Mouse (Mus musculus) liver, embryonic 13.5 days (tissue): ENCODE data around the gene Pak7. TPM values are rescaled to one million over a fixed set of nuclear protein-coding genes. Genes with fewer than 3 reads are reported as not detected.
"Not testable (repeated sequence)": the region's sequence is repeated elsewhere in the genome, so short reads cannot be mapped to it uniquely, and the experiment has no call there.

Experiments used
- ATAC-seq: fragments of 200-750 bp; cut with Nextera tagmentation; 2 replicates; pipeline ENCODE4 v1.8.0; 2017; ENCODE audit warnings: low read depth, mild to moderate bottlenecking, moderate number of reproducible peaks, moderate library complexity
- DNase-seq: peaks from one replicate; pipeline ENCODE4 v3.0.0; 2022
- H3K27ac ChIP-seq: fragments of 300-500 bp; sonication (generic); 2 replicates; pipeline ENCODE4 v1.5.1; 2015; ENCODE audit warnings: moderate library complexity, mild to moderate bottlenecking, inconsistent platforms
- H3K27me3 ChIP-seq: fragments of 300-500 bp; sonication (generic); 2 replicates; pipeline ENCODE4 v1.6.1; 2015; ENCODE audit warnings: mild to moderate bottlenecking, inconsistent platforms
- H3K36me3 ChIP-seq: fragments of 300-500 bp; sonication (generic); 2 replicates; pipeline ENCODE4 v1.6.1; 2015; ENCODE audit warnings: mild to moderate bottlenecking, inconsistent platforms
- H3K4me1 ChIP-seq: fragments of 300-500 bp; sonication (generic); replicated peaks from 2 replicates; pipeline ENCODE4 v1.6.1; 2015; ENCODE audit warnings: inconsistent platforms
- H3K4me2 ChIP-seq: fragments of 300-500 bp; sonication (generic); 2 replicates; pipeline ENCODE4 v1.6.1; 2015; ENCODE audit warnings: inconsistent platforms, mild to moderate bottlenecking, moderate library complexity
- H3K4me3 ChIP-seq: fragments of 300-500 bp; sonication (generic); replicated peaks from 2 replicates; pipeline ENCODE4 v1.5.1; 2015; ENCODE audit warnings: mild to moderate bottlenecking, inconsistent platforms
- H3K9ac ChIP-seq: fragments of 300-500 bp; sonication (generic); 2 replicates; pipeline ENCODE4 v1.6.1; 2015; ENCODE audit warnings: mild to moderate bottlenecking, inconsistent platforms
- H3K9me3 ChIP-seq: fragments of 300-500 bp; sonication (generic); replicated peaks from 2 replicates; pipeline ENCODE4 v1.6.1; 2016; ENCODE audit warnings: inconsistent platforms
- WGBS: fragments of 180-500 bp; shearing (Covaris S2); methylation state at CpG from one replicate; pipeline ENCODE4 v1.1.7; 2015; ENCODE audit not compliant: insufficient replicate concordance; 5-methylcytosine and 5-hydroxymethylcytosine counted together
- polyA plus RNA-seq: library from polyadenylated mRNA; unstranded; fragments of >200 nt; fragmentation: Nextera tagmentation; extraction: Ambion mirVana; gene quantifications from 2 replicates; pipeline ENCODE4 v1.2.1, GENCODE M21; 2015

Gene Pak7
- polyA plus RNA-seq, 1 experiment from 2014 or later, result 0.09 TPM

DNA sequence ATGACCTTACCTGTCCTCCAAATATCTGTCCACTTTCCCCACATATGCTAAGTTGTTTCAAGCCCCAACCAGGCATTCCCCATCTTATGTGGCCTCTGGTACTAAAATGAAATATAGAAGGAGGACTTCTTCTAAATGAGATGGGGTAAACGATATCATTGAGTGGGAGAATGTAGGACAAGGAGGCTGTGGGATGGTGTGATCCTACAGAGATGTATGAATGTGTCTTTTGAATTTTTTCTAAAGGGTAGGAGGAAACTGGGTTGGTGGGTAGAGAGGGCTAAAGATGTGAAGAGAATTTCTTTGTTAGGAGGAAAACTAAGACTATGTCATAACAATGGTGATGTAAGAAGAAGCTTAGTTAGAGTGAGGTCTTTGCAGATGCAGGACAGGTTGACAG, 57.8 kb downstream of the Pak7 start:
- no peak for ATAC-seq
- no peaks in the 10 kb centered on the region for H3K36me3 ChIP-seq
- H3K27me3 ChIP-seq, result no peaks in the 10 kb centered on the region
- no peaks in the 10 kb centered on the region for H3K9me3 ChIP-seq
- DNase-seq, result no peak
- no peak overlapping the region for H3K4me3 ChIP-seq
- no peak overlapping the region for H3K4me2 ChIP-seq
- H3K9ac ChIP-seq, result no peak overlapping the region
- 41% methylated on average over 1 of the region's 1 CpGs for WGBS
- no peaks in the 10 kb centered on the region for H3K4me1 ChIP-seq
- H3K27ac ChIP-seq, result no peak overlapping the region

DNA sequence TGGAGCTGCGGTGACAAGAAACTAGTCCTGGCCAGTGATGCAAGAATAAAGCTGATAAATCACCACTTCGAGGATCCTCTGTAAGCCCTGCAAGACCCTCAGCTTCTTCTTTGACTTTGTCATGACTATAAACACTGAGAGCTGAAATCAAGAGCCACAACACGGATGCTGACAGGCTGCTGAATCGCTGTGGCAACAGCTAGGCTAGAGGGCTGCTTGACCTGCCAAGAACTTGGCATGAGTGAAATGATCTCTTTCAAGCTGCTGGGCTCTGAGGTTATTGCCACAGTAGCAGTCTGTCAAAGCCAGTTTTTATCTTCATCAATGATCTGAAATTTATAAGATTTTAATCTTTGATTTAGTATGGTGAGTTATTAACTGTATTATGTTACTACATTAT, 62.1 kb downstream of the Pak7 start:
- Histone ChIP-seq H3K4me1 (no peaks in the 10 kb centered on the region), H3K4me2 (no peak overlapping the region), H3K36me3 (no peaks in the 10 kb centered on the region), H3K4me3 (no peak overlapping the region), H3K27me3 (no peaks in the 10 kb centered on the region), H3K9ac (no peak overlapping the region), H3K27ac (no peak overlapping the region), H3K9me3 (no peaks in the 10 kb centered on the region)
- 66% methylated on average over 4 of the region's 4 CpGs for WGBS
- no peak for DNase-seq
- no peak for ATAC-seq

DNA sequence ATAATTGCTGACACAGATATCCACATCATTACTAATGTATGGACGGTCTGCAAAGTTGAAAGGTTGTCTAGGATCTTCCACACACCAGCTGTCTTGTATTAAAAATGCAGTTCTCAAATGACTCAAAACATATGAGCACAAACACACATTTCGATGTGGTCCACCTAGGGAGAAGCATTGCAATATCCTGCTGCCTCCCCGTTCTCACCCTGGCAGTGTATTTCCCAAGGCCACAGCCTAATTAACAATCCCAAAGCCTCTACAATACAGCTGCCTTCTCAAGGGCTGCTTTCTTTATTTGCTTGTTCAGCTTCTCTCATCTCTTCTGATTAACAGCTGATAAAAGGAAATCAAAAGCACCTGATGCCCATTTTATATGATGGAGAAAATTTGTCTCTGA, 78.5 kb downstream of the Pak7 start:
- WGBS, result 67% methylated on average over 3 of the region's 3 CpGs

DNA sequence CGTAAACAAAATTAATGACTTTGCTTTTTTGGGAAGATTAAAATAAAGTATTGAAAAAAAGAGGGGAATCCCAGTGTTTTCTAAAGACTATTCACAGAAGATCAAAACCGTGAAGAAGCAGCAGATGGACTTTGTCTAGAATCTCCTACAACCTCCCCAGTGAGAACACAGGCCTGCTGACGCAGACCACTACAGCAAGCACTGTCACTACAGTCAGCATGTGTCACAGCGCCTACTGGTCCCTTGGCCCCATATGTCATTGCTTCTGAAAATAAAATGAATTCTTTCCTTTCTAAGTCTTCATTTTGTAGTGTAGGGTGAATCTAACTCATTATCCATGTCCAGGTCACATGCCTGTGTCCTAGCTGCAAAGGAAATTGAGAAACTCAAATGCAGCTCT, 79.0 kb downstream of the Pak7 start:
- WGBS, result 68% methylated on average over 4 of the region's 4 CpGs
- Histone ChIP-seq H3K9ac (no peak overlapping the region), H3K27ac (no peak overlapping the region), H3K27me3 (no peaks in the 10 kb centered on the region), H3K4me1 (no peaks in the 10 kb centered on the region), H3K9me3 (no peaks in the 10 kb centered on the region), H3K4me2 (no peak overlapping the region), H3K36me3 (no peaks in the 10 kb centered on the region), H3K4me3 (no peak overlapping the region)
- ATAC-seq (no peak), DNase-seq (no peak)

More for the DNA sequence above, 78.5 kb downstream of the Pak7 start:
- H3K4me1 ChIP-seq, result no peaks in the 10 kb centered on the region
- H3K27me3 ChIP-seq, result no peaks in the 10 kb centered on the region
- no peak overlapping the region for H3K9ac ChIP-seq
- H3K4me3 ChIP-seq, result no peak overlapping the region
- no peak overlapping the region for H3K27ac ChIP-seq
- no peaks in the 10 kb centered on the region for H3K36me3 ChIP-seq
- no peak for ATAC-seq
- no peaks in the 10 kb centered on the region for H3K9me3 ChIP-seq
- DNase-seq, result no peak
- no peak overlapping the region for H3K4me2 ChIP-seq

DNA sequence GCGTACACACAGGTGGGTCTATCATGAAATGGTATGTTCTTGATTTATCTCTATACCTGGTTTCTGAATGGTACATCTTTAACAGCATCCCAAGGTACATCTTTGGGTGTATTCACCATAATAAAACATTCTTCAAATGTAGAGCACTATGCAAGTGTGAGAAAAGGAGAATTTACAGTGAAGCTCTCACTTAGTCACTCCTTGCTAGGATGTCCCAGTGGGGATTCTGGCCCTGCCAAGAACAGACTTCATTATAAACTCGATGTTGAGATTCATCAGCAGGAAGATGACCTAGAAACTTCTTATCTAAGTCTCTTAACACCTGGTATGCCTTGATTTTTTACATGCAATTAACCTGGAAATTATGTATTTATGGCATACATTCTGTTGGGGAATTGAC, 85.6 kb downstream of the Pak7 start:
- Histone ChIP-seq H3K27ac (no peak overlapping the region), H3K9me3 (no peaks in the 10 kb centered on the region), H3K4me3 (no peak overlapping the region), H3K4me1 (no peaks in the 10 kb centered on the region), H3K36me3 (no peaks in the 10 kb centered on the region), H3K9ac (no peak overlapping the region), H3K4me2 (no peak overlapping the region), H3K27me3 (no peaks in the 10 kb centered on the region)
- 58% methylated on average over 2 of the region's 2 CpGs for WGBS
- ATAC-seq, result no peak
- DNase-seq, result no peak

DNA sequence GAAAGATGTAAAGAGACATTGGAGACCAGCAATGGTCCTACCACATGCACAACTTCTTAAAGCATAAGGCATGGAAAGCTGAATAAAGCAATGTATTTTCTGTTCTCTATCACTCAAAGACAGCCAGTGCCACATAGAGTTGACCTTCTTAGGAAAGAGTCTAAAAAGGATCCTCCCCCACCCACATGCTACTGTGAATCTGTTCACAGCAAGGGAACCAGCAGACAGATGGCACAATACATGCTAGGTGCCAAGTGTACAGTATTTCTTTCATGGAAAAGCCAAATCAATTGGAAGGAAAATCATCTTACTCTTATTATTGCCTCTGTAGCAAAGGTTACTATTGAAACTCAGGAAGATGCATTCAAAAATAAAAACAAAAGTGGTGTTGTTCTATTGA, 86.4 kb downstream of the Pak7 start:
- no peaks in the 10 kb centered on the region for H3K36me3 ChIP-seq
- H3K9me3 ChIP-seq, result no peaks in the 10 kb centered on the region
- ATAC-seq (no peak), DNase-seq (no peak)
- no peak overlapping the region for H3K4me2 ChIP-seq
- no peaks in the 10 kb centered on the region for H3K27me3 ChIP-seq
- H3K27ac ChIP-seq, result no peak overlapping the region
- no peak overlapping the region for H3K4me3 ChIP-seq
- no peaks in the 10 kb centered on the region for H3K4me1 ChIP-seq
- H3K9ac ChIP-seq, result no peak overlapping the region

DNA sequence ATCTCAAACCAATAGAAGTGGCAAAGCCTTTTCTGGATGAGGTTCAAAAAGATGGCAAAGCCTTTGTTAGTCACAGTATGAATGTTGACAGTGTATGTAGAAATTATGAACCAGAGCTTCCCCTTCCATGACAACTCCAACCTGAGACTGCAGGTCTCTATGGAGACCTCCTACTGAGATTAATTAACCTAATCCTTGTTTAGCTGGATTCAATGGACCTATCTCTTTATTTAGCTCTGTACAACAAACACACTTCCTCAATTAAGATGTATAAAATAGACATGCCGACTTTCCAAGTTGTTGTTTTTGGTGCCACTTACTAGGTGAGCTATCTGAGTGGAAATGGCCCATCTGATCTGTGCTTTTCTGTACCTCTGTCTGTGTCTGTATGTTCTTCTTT, 90.4 kb downstream of the Pak7 start:
- 48% methylated on average over 1 of the region's 1 CpGs for WGBS
- H3K27me3 ChIP-seq, result no peaks in the 10 kb centered on the region
- no peak overlapping the region for H3K27ac ChIP-seq
- H3K4me2 ChIP-seq, result no peak overlapping the region
- no peaks in the 10 kb centered on the region for H3K36me3 ChIP-seq
- H3K9me3 ChIP-seq, result no peaks in the 10 kb centered on the region
- DNase-seq, result no peak
- no peak overlapping the region for H3K9ac ChIP-seq
- H3K4me1 ChIP-seq, result no peaks in the 10 kb centered on the region
- H3K4me3 ChIP-seq, result no peak overlapping the region
- ATAC-seq, result no peak

DNA sequence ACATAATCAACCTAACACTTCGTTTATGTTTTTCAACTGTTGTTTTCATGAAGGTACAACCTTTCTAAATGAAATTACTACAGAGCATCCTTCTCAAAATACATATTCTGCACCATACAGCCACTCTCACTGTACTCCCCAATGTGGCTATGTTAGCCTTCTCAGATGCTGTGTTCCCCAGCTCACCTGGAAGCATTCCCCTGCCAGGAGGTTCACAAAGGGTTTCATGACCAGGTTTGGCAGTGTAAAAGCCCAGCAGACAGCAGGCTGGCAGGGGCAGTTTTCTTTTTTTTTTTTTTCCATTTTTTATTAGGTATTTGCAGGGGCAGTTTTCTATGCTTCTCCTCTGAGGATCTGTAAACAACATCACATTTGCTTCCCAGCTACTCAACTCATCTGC, 105.7 kb downstream of the Pak7 start:
- no peaks in the 10 kb centered on the region for H3K4me1 ChIP-seq
- no peaks in the 10 kb centered on the region for H3K27me3 ChIP-seq
- no peaks in the 10 kb centered on the region for H3K36me3 ChIP-seq
- no peaks in the 10 kb centered on the region for H3K9me3 ChIP-seq
- no peak overlapping the region for H3K4me3 ChIP-seq
- WGBS, result 48% methylated on average over 1 of the region's 1 CpGs
- H3K9ac ChIP-seq, result no peak overlapping the region
- DNase-seq, result no peak
- no peak for ATAC-seq
- no peak overlapping the region for H3K4me2 ChIP-seq
- H3K27ac ChIP-seq, result no peak overlapping the region

DNA sequence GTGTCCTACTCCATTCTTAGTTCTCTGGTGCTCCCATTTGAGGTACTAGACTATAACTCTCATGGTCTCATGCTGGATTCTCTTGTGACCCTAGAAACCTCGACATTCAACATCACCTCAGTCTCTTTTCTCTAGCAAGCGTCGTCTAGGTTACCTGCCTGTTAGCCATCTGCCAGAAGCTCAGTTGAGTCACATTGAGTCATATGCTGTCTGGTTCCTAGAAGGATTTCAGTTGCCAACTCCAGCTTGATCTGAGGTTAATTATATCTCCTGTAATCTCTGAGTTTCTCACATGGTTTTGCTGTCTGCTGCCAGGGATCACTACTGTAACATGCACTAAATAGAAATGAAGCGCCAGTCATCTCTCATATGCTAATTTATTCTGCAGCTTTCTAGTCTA, 145.8 kb downstream of the Pak7 start:
- not testable (repeated sequence) for H3K27ac ChIP-seq, H3K9me3 ChIP-seq, DNase-seq, H3K4me2 ChIP-seq, ATAC-seq, H3K36me3 ChIP-seq, H3K4me3 ChIP-seq, H3K27me3 ChIP-seq, H3K4me1 ChIP-seq, H3K9ac ChIP-seq
- whole genome bisulfite sequencing, result 59% methylated on average over 4 of the region's 4 CpGs

DNA sequence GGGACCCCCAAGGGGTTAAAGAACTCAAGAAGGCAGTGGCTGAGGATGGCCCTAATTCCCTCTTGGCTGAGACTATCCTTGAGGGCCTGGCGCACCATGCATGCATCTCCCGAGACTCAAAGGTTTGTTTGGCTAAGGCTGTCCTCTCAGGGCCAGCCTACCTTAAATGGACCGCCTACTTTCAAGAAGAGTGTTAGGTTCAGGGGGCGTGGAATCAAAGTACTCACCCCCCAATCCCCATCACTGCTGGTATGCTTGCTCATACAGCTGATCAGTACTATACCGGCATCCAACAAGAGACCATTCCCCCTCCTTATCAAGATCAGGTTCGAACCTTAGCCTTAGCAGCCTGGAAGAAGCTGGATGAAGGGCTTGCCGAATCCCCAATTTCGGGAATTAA, 156.5 kb downstream of the Pak7 start:
- WGBS, result 72% methylated on average over 8 of the region's 8 CpGs

DNA sequence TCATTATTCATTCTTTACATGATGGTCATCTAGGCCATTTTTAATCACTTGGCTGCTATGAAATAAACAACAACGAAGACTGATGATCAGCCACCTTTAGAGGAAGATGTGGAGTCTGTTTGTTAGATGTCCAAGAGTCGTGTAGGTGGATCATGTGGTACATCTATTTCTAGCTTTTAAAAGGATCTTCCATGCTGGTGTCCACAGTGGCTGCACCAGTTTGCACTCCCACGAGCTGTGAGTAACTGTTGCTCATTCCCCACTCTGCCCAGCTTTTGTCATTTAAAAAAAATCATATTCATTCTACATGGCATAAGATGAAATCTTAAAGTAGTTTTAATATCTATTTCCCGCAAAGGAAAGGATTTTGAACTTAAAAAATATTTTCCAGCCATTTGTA, 183.7 kb downstream of the Pak7 start:
- Histone ChIP-seq H3K4me1 (no peaks in the 10 kb centered on the region), H3K4me2 (no peak overlapping the region), H3K9me3 (no peaks in the 10 kb centered on the region), H3K27ac (no peak overlapping the region), H3K4me3 (no peak overlapping the region), H3K27me3 (no peaks in the 10 kb centered on the region), H3K36me3 (no peaks in the 10 kb centered on the region), H3K9ac (no peak overlapping the region)
- DNase-seq, result no peak
- ATAC-seq, result no peak
- 36% methylated on average over 4 of the region's 4 CpGs for WGBS

More for the DNA sequence above, 156.5 kb downstream of the Pak7 start:
- Histone ChIP-seq H3K36me3 (no peaks in the 10 kb centered on the region), H3K9ac (no peak overlapping the region), H3K4me1 (no peaks in the 10 kb centered on the region), H3K4me3 (no peak overlapping the region), H3K4me2 (no peak overlapping the region), H3K27ac (no peak overlapping the region), H3K27me3 (no peaks in the 10 kb centered on the region), H3K9me3 (peaks cover 10% of the 10 kb centered on the region; the same call in 1 of the 2 replicates)
- ATAC-seq (no peak), DNase-seq (no peak)

DNA sequence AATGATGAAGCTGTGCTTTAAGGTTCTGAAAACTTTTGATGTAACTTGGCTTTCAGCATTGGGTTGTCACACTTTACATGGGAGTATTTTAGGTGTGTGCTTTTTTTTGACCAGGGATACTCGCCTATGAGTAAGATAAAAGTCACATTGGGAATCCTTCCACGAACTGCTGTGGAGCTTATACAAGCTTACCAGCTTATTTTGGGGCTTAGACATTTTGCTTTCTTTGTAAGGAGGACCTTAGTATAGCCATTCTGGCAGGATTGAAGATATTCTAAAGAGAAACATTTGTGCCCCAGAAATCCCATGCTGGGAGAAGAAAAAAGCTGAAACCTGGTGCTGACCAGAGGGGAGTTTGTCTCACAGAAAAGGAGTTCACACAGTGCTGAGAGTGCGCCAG, 212.7 kb downstream of the Pak7 start:
- ATAC-seq (no peak), DNase-seq (no peak)

DNA sequence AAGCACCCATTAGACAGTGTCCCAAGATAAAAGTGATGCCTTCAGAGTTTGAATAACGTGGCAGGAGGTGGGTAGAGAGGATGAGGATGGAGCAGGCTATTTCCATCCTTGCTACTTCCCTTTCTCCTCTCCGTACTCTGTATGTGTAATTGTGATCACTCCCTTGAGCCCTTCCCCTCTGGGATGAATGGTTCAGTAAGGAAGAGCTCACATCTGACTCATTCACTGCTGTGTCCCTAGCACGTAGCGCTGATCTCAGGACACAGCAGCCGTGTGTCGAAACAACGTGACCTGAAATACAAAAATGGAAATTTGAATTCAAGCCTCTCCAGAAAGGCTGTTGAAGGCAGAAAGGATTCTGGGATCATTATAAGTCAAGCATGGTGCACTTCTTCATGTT, 237.0 kb downstream of the Pak7 start:
- Histone ChIP-seq H3K27ac (no peak overlapping the region), H3K36me3 (no peaks in the 10 kb centered on the region), H3K27me3 (no peaks in the 10 kb centered on the region), H3K4me2 (no peak overlapping the region), H3K4me3 (no peak overlapping the region), H3K9me3 (no peaks in the 10 kb centered on the region), H3K9ac (no peak overlapping the region), H3K4me1 (no peaks in the 10 kb centered on the region)
- DNase-seq (no peak), ATAC-seq (no peak)
- 68% methylated on average over 7 of the region's 7 CpGs for WGBS

More for the DNA sequence above, 212.7 kb downstream of the Pak7 start:
- Histone ChIP-seq H3K27me3 (no peaks in the 10 kb centered on the region), H3K9ac (no peak overlapping the region), H3K27ac (no peak overlapping the region), H3K4me2 (no peak overlapping the region), H3K36me3 (no peaks in the 10 kb centered on the region), H3K9me3 (no peaks in the 10 kb centered on the region), H3K4me3 (no peak overlapping the region), H3K4me1 (no peaks in the 10 kb centered on the region)
- WGBS, result 50% methylated on average over 3 of the region's 3 CpGs
